Mouse (Mus musculus) ES-Bruce4 (cell line): ENCODE measurements at regions not wholly inside any gene's neighbourhood (a gene's known extent, or its start where the extent isn't known, plus 50 kb on each side); places are given as distances from the start of the nearest gene placed in this dataset.

Source experiments
- CTCF ChIP-seq: IDR thresholded peaks from one replicate; pipeline ENCODE4 v1.8.1; 2011; ENCODE audit warnings: low read depth, low read length
- EP300 ChIP-seq: IDR thresholded peaks from 2 replicates; pipeline ENCODE4 v1.6.1; 2011; ENCODE audit warnings: low read depth, low read length; ENCODE audit not compliant: insufficient read depth
- POLR2A ChIP-seq: IDR thresholded peaks from one replicate; pipeline ENCODE4 v1.8.1; 2011; ENCODE audit warnings: low read length; ENCODE audit not compliant: insufficient read depth

- peak; percentile 32 for TF ChIP-seq CTCF
- no peak for TF ChIP-seq POLR2A
- no peak for TF ChIP-seq EP300
These were observed 57.5 kb upstream of the Etaa1 start for GRCm38 (mm10) chr11:18011101-18011733.
